Mouse (Mus musculus) CH12F3 (cell line): ENCODE results near the gene Cd8a.
"Not testable (repeated sequence)": the region's sequence is repeated elsewhere in the genome, so short reads cannot be mapped to it uniquely, and the experiment has no call there.

Source experiments
- in situ Hi-C: fragments of 300-500 bp; cut with MboI; formaldehyde crosslinking; loops from 2 replicates; pipeline ENCODE4 v1.14.3; 2020; ENCODE audit warnings: low sequenced_read_pairs

Cd8a gene

DNA sequence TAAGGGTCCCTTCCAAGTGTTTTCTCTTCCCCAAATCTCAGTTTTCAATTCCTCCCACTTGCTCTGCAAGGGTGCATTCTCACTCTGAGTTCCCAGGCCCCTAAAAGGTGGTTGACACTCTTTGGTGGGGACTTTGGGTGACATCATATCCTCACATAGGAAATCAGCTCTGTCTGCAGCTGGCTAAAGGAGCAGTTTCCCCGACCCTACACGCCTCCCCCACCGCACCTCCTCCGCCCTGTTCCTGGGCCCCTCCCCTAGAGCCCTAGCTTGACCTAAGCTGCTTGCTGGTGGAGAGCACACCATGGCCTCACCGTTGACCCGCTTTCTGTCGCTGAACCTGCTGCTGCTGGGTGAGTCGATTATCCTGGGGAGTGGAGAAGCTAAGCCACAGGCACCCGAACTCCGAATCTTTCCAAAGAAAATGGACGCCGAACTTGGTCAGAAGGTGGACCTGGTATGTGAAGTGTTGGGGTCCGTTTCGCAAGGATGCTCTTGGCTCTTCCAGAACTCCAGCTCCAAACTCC lies at the start of gene Cd8a:
Gene Cd8a, plus strand, starts transcription at position 179 of the 527 bp plus-strand sequence.
- in situ Hi-C loops: no loop called here

GRCm38 (mm10) chr6:71324816-71325215 lies 48.4 kb upstream of the Cd8a start:
- in situ Hi-C loops: no loop called here

DNA sequence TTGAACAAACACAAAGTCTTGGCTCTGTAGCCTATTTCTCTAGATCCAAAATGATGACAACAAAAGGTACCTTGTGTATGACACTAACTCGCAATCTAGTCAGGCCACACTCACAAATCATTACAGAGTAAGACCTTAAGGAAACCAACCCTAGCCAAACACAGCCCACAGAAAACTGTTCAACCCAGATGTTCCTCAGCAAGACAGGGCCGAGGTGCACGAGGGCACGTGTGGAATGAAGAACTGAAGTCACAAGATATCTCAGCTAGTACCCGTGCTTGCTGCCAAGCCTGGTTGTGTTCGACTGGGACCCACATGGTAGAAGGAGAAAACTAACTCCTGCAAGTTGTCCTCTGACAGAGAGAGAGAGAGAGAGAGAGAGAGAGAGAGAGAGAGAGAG lies 43.3 kb upstream of the Cd8a start:
- in situ Hi-C loops: no loop called here

DNA sequence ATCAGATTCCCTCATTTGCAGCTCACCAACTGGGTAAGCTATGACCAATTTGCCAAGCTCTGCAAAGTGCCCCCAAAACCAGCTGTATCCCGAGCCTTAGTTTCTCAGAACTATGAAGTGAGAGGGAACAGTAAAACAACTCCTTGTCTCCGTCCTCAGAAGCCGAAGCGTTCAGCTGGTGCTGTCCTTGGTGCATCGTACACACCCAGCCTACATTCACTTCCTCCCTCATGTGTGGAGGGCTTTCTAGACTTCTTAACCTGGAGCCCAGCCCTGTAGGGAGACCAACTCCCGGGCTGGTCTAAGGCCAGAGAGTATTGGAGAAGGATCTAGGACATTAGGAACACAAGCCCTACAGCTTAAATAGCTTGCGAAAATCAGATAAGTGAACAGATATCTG lies 42.7 kb upstream of the Cd8a start:
- in situ Hi-C loops: no loop called here

DNA sequence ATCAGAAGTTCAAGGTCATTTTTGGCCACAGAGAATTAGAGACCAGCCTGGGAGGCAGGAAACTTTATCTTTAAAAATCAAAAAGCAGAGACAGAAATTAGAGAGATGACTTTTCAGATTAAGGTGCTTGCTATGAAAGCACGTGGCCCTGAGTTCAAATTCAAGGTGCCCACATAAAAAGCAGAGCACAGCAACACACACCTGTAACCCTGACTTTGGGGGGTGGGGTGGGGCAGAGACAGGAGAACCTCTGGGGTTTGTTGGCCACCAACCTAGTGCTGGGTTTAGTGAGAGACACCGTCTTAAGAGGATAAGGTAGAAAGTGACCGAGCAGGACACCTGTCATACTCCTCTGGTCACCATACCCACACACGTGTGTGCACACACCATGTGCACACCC lies 41.7 kb upstream of the Cd8a start:
- in situ Hi-C loops: not testable (repeated sequence)

DNA sequence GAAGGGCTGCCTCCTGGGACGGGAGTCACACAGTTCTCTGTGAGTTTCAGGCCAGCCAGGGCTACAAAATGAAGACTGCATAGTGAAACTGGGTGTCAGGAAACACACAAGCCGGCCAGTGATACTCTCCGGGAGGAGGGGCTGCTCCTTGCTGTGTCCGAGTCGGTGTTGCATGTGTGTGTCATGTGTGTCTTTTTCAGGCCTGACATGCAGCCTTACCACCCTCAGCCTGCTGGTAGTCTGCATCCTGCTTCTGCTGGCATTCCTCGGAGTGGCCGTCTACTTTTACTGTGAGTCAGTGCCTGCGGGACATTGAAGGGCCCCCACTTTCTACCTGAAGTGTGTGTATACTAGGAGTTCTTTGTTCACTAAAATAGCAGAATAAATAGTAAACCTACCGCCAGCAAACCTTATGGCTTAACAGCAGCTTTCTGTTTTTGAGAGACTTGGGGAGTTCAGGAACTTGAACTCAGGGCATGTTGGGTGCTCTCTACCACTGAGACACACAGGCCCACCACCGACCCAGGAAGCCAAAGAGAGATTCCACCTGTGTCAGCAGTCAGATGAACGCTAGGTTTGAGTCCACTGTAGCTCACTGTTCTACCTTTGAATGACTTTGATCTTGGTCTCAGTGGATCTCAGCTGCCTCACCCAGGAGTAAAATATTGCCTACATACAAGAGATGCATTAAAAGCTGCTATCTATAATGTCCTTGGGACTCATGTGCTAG lies 40.8 kb upstream of the Cd8a start:
- in situ Hi-C loops: no loop called here

- in situ Hi-C loops: no loop called here
These were observed 40.2 kb upstream of the Cd8a start for GRCm38 (mm10) chr6:71333031-71333430.

- in situ Hi-C loops: no loop called here
These were observed 39.5 kb upstream of the Cd8a start for GRCm38 (mm10) chr6:71333578-71334273.

GRCm38 (mm10) chr6:71337666-71338065 lies 35.6 kb upstream of the Cd8a start:
- in situ Hi-C loops: no loop called here

GRCm38 (mm10) chr6:71338941-71339340 lies 34.3 kb upstream of the Cd8a start:
- in situ Hi-C loops: no loop called here

DNA sequence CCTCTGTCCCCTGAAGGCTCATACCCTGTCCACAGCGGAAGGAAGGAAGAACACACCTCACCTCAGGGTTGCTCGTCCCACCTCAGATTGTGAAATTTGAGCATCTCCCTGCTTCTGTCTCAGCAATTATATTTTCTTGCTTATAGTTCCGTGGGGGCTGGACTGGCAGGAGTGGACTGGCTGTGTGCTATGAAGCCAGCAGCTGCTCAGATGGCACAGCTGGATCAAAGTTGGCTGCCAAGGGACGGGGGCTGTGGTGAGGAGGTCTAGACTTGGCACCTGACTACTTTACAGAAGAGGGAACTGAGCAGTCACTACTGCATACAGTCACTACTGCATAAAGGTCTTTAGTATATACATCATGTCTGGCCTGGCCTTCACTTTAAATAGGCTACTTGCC lies 33.9 kb upstream of the Cd8a start:
- in situ Hi-C loops: no loop called here

DNA sequence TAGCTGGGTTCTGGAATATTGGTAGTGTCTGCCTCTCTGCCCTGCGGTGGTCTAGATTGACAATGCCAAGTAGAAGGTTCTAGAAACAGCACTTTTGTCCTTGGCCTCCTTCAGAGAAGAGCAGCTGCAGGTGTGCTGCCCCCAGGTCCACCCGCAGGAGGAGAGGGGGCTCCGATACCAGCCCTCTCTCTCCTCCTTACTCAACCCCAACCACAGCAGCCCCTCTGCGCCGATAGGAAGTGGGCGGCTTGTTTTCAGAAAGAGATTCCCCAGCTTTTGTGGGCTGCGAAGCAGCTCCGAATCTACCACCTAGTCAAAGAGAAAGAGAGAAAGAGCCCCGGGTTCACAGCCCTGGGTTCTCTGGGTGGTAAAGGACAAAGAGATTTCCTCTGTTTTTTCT lies 32.0 kb upstream of the Cd8a start:
- in situ Hi-C loops: no loop called here

DNA sequence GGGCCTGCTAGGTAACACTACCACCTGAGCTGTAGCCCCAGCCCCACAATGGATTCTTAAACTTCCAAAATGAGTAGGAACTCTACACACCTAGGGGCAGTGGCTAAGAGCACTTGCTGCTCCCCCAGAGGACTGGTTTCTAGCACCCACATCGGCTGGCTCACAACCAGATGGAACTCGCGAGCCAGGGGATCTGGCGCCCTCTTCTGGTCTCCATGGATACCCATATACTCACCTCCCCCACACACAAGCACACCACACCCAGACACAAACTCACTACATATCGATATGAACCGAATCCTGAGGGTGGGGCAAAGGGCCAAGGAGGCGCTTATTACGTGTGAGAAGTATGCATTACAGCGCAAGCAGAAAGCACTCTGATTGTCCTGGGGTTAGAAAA lies 25.2 kb upstream of the Cd8a start:
- in situ Hi-C loops: no loop called here

- in situ Hi-C loops: no loop called here
These were observed 22.0 kb upstream of the Cd8a start for GRCm38 (mm10) chr6:71351201-71351600.

- in situ Hi-C loops: no loop called here
These were observed 21.0 kb upstream of the Cd8a start for GRCm38 (mm10) chr6:71352201-71352600.

- in situ Hi-C loops: no loop called here
These were observed 20.3 kb upstream of the Cd8a start for GRCm38 (mm10) chr6:71352866-71353427.

DNA sequence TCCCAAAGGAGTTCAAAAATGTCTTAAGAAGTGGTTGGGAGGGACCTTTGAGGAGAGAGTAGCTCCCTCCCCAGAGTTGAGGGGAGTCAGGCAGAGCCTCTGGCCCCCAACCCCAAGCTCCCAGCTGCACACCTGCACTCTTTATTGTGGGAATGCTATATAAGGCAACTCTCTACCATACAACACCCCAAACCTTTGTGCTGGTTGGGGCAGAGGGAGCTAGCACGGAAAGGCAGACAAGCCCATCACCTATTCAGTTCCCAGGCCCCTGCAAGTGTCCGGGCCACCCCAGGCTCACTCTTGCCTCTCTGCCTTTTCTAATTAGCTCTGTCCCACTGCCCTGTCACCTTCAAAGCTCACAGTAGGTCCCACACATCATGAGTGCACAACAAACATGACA lies 19.5 kb upstream of the Cd8a start:
- in situ Hi-C loops: no loop called here

DNA sequence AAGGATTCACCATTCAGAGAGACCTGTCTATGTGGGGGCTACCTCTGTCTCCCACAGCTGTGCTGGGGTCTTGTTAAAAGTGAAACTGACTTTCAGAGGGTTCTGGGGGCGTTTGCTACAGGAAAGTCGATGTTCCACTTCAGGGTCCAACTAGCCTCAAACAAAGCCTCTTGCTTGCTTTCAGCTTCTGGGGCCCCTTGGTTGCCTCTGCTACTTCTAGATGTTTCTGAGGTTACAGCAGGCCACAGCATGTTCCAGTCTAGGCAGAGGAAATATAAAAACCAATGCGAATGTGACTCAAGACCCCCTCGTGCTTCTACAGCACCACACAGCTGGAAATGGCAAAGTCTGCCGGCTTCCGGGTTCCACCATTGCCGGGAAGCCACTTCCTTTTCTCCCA lies 15.7 kb upstream of the Cd8a start:
- in situ Hi-C loops: no loop called here

- in situ Hi-C loops: no loop called here
These were observed 13.0 kb upstream of the Cd8a start for GRCm38 (mm10) chr6:71360221-71360620.

DNA sequence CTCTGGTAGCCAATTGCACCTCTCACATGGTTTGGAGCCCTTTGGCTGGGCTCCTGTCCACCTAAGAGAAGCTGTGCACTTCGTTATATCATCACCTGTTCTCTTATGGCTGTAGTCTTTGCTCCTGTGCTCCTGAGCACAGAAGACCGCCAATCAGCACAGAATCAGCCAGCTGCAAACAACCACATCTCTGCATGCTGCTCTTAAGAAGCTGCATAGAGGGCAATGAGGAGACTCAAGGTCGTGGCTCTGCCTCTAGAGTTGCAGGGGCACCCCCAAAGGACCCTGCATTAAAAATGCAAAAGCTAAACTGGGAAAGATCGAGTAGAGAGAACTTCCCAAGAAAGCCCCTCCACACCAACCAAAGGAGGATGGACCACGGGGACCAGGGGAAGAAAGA lies 12.5 kb upstream of the Cd8a start:
- in situ Hi-C loops: no loop called here

GRCm38 (mm10) chr6:71361156-71361670 lies 12.0 kb upstream of the Cd8a start:
- in situ Hi-C loops: no loop called here

- in situ Hi-C loops: no loop called here
These were observed 9.2 kb upstream of the Cd8a start for GRCm38 (mm10) chr6:71363995-71364394.
